Mouse (Mus musculus): ENCODE measurements at regions not wholly inside any gene's neighbourhood (a gene's known extent, or its start where the extent isn't known, plus 50 kb on each side); places are given as distances from the start of the nearest gene placed in this dataset.
A peak's percentile ranks its signal among the peaks of the same experiment; 100 is the strongest.

DNA sequence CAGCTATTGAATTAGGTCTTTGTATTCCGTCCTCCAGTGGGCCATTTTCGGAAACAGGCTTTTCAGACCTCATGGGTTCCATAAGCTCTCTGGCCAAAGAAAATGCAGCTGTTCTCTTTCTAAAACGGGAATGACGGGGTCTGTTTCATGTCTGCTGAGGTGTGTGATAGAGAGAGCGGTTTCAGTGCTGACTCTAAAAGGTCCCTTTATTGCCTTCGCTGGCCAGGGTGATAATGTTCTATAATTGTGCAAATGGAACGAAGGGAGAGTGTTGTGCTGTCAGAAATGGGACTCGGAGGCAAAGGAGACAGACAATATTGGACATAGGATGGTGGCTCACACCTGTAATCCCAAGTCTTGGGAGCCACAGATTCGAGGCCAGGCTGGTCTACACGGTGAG lies 53.5 kb upstream of the Osbpl8 start:
- DNase-seq (ENCODE audit: low spot score) = no peak

DNA sequence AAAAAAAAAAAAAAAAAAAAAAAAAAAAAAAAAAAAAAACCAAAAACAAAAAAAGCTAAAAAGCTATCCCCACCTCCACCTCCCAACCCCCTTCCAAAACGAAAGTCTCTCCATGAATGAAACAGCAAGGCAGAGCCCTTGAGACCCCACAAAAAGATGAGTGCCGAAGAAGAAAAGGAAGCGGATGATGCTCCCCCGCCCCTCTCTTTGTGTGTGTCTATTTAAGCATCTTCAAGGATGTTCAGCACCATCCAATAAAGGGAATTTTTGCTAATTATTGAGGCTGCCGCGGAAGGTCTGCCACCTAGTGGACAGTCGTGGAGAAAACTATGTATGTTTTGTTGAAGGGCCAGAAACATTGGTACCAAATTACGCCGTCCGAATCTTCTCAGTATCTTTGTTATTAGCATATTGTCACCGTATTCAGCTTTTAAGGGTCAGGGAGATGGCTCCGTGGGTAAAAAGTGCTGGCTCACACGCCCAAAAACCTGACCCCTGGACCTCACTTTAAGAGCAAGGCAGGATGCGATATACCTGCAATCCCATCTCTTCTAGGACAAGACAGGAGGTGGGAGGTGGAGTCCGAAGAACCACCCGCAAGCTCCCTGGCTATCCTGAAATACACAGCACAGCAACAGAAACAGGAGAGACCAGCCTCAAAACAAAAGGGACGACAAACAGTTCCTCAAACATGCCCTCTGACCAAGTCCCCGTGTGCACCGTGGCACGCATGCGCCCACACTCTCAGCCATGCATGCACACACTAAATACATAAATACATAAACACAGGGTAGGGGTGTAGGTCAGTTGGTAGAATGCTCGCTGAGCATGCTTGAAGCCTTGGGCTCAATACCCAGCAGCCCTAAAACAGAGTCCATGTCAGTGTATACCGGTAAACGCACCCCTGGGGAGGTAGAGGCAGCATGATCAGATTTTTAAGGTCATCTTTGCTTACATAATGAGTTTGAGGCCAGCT lies 55.6 kb upstream of the Osbpl8 start:
- DNase-seq (ENCODE audit: low spot score) = peak; percentile 44

- no peak for DNase-seq (ENCODE audit: low spot score)
Measured at GRCm38 (mm10) chr10:111107852-111108251, 56.7 kb upstream of the Osbpl8 start.

DNA sequence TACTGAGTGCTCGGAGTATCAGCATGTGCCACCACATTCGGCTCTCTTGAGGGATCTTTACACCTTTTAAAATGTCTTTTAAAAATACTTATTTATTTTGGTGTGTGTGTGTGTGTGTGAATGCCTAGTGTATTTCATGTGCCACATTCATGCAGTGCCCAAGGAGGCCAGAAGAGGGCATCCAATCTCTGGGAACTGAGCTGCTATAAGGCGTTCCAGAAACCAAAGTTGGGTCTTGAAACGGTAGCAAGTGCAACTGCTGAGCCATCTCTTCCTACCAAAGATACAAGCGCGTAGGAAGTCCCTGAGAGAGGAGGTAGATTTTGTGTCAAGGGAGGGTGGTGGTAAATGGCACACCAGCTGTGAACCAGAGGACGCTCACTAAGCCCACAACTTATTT lies 57.2 kb upstream of the Osbpl8 start:
- DNase-seq (ENCODE audit: low spot score) = peak; percentile 38

- no peak for DNase-seq (ENCODE audit: low spot score)
Measured at GRCm38 (mm10) chr10:111106411-111106810, 58.1 kb upstream of the Osbpl8 start.

- no peak for DNase-seq (ENCODE audit: low spot score)
Measured at GRCm38 (mm10) chr10:111105662-111106061, 58.9 kb upstream of the Osbpl8 start.

GRCm38 (mm10) chr10:111103512-111103911 lies 61.0 kb upstream of the Osbpl8 start:
- DNase-seq (ENCODE audit: low spot score) = no peak

- DNase-seq (ENCODE audit: low spot score) = no peak
Measured at GRCm38 (mm10) chr10:111103086-111103485, 61.5 kb upstream of the Osbpl8 start.

DNA sequence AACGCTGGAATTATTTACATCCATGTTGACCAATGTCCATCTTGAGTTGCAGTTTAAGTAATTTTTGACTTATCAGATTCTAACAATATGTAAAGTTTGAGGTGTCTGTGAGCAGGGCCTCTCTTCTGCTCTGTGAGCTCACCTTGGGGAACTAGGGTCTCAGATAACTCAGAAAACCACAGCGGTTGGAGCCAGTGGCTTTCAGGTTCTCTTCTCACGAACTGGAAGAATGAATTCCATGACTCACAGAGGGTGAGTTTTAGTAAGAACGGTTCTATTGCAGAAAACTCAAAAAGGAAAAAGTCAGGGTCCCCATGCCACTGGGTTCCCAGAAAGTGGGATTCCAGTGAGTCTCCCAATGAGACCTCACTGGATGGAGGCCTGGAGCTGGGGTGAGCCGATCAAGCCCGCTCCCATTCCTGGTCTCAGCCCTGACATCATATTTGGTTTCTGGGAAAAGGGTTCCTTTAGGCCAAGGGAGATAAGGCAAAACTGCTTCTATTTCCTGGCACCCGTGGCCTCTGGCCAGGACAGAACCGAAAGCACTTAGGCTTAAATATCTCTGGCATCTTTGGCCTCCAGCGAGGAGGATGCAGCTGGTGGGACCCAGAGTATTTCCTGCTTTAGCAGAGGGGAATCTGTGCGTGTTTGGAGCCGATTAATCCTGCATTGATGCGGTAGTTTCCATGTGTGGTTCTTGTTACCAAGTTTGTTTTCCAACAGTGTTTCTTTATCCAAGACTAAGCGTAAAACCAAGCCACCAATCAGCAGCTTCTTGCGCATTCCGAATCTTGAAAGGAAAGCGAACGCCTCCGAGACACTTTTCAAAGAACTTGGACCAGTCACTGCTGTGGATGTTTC lies 62.4 kb upstream of the Osbpl8 start:
- DNase-seq (ENCODE audit: low spot score) = no peak

DNA sequence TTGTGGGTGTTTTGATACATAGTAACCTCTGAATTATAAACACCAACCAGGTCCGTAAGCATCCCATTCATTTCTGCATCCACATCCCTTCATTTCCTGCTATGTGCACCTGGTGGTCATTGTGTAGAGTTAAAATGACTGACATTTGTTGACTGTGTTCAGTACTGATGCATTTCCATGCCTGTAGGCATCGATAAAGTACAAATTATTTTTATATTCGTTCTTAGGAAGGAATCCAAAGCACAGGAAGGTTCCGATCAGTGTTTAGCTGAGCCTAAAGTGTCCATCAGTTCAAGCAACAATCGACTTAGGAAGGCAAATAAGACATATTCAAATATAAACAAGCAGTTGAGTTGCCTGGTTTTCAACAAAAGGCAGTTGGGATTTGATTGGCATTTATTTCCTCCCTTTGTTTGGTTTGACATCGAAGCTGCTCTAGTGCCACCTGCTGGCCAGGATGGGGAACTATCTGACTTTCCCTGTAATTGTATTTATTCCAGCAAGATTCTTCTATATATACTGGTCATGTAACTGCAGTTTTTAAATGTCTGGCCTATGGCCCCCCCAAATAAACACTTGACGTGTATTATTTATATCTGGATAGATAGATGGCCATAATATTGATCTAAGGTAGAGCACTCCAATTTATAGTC lies 64.6 kb upstream of the Osbpl8 start:
- peak; percentile 71 for DNase-seq (ENCODE audit: low spot score)

DNA sequence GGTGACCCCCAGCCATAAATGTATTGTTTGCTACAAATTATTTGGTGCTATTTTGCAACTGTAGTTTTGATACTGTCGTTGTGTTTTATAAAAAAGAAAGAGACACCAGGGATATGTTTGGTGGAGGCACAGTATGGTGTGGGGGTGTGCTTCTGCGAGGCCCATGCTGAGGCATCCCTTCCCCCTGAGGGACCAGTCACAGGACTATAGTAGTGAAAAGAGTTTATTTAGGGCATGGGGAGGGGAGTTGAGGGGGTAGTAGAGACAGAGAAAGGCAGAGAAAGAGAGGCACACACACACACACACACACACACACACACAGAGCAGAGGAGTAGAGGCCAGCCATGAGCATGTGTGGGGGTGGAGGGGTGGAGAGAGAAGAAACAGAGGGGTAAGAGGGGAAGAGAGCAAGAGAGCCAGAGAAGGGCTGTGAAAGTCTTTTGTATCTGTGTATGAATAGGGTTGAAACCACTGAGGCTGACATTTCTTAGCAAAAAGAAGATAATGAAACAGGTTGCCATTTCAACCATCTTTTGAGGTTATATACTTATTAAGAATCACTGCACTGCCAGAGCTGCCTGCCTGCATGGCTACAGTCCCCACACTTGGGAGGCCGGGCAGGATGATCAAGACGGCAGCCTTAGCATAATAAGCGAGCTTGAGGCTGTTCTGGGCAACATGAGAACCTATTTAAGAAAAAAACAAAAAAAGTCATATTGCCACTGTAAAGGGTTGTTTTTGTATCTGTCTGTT lies 65.3 kb upstream of the Osbpl8 start:
- no peak for DNase-seq (ENCODE audit: low spot score)

GRCm38 (mm10) chr10:111097245-111097644 lies 67.3 kb upstream of the Osbpl8 start:
- no peak for DNase-seq (ENCODE audit: low spot score)

DNA sequence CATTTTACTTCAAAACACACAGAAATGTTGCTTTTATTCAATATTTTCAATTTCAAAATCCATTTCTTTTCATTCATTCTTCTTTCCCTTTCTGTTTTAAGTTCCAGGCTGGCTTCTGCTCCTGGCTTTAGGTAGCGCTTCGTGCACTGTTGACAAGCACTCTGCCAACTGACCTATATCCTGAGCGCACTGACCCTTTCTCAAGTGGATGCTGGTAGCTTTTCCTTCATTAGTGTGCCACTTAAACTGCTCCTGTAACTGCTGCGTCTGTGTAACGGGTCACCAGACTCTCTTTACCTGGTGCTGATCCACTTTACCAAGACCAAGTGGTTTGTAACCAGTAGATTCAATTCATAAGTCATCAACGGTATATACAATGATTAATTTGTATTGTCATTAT lies 67.7 kb upstream of the Osbpl8 start:
- no peak for DNase-seq (ENCODE audit: low spot score)

DNA sequence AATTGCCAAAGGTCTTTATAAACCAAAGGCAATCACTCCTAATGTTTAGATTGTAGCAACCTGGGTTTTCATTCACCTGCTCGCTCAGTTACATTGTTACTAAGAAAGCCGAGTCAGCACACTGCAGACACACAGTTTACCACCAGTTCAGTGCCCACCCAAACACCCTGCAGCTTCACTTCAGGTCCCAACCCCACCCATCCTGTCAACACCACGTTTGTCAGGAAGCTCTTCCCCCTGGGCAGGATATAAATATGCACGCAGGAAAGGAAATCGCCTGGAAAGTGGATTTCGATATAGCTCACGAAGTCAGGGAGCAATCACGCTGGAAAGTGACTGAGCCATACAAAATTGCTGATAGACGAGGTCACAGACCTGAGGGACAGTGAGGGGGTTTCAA lies 70.1 kb upstream of the Osbpl8 start:
- no peak for DNase-seq (ENCODE audit: low spot score)

- DNase-seq (ENCODE audit: low spot score) = no peak
Measured at GRCm38 (mm10) chr10:111089382-111089781, 75.2 kb upstream of the Osbpl8 start.

DNA sequence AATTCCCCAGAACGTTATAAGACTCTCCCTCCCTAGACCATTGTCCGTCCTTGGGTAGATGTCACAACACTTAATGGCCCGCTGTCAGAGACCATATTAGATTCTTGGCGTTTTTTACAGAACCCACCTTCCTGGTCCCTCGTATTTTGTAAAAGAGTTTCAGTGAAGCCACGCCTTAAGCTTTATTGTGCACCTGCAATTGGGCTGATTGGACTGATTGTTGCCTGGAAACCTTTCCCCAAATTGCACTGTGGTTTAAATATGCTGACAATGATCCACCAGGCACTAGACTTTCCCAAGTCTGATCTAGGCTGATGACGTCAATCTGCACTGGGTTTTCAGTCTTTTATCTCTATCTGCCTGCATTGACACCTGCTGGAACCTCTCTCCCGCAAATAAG lies 75.6 kb upstream of the Zdhhc17 start:
- no peak for DNase-seq (ENCODE audit: low spot score)

DNA sequence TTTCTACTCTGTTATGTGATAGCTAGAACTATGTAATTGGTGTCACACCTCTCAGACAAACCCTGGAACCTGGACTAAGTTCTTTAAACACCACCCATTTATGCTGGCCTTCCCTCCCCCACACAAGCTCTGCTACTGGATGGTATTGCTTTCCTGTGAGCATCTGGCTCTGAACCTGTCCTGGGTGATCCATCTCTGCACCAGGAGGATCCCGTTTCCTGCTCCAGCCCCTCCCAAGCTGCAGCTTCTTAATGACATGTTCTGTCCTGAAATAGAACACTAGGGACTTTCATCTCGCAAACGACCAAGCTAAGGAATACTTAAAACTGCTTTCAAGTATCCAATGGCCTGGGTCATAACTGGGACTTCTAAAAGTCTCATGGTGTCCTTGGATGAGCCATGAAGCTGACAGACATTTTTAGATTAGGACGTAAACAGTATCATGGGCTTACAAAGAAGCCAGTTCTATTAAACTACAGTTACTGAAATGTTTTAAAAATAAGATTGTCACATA lies 74.4 kb upstream of the Zdhhc17 start:
- no peak for DNase-seq (ENCODE audit: low spot score)

GRCm38 (mm10) chr10:111083861-111084260 lies 73.9 kb upstream of the Zdhhc17 start:
- DNase-seq (ENCODE audit: low spot score) = no peak

DNA sequence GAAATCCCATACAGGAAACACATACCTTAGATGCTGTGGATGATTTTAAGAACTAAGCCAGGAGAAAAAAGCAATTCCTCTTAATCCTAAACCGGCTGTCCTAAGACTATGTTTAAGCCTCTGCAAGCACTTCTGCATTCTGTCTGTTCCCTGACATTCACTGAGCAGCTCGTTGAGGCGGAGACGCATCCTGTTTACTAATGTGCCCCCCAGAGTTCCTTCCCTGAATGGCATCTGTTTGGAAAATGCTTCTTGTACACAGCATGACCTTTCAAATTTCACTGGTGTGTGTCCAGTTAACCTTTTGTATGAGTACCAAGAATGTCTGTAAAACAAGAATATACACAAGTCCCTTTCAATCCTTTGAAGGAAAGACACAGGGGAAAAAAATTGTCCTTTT lies 73.4 kb upstream of the Zdhhc17 start:
- DNase-seq (ENCODE audit: low spot score) = no peak

GRCm38 (mm10) chr10:111080322-111080721 lies 70.4 kb upstream of the Zdhhc17 start:
- no peak for DNase-seq (ENCODE audit: low spot score)

GRCm38 (mm10) chr10:111079051-111079450 lies 69.1 kb upstream of the Zdhhc17 start:
- DNase-seq (ENCODE audit: low spot score) = no peak

All from urinary bladder, postnatal 25 days (tissue).